ENCODE assay signal across 7 mouse cellular contexts in the genomic region with DNA sequence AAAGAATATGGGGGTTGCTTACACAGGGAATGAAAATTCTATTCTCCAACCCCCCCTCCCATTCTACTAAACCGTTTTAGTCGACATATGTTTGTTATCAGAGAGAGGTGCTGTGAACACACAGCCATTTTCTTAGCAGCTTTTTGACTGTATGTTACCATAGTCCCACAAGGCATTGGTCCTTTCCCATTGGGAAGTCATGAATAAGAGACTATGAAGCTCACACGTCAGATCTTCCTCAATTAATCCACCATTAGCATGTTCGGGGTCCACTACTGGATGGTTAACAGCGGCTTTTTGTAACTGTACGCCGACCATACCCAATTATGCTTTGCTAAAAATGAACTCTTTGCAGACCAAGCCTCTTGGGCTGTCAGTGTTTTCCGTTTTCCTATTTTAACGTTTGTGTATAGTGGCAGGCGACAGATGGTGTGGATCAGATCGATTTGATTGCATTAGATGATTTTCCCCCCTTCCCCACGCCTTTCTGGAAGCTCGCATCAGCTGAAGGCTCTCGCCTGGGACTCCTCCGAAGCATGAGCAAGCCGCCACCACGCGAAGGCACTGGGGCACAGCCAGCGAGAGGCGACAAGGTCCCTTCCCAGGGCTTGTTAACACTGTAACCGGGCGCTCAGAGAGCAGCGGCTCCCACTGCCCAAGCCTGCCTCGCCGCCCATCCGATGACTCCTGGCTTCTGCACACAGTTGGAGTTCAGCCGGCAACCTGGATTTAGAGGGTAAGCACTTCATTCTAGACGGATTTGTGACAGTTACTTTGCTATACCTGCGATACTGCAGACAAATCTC.
DNase-seq lines count a peak whose midpoint lies in the region; ATAC-seq and TF ChIP-seq lines count a peak whose summit lies in the region.

No protein-coding gene starts in this region.

- H3K27me3 ChIP-seq in lung, postnatal 0 days (replicated peaks; ENCODE audit: insufficient read depth, low read length) = peaks cover 33% of the 10 kb centered on the region
- H3K27me3 ChIP-seq in hindbrain, embryonic 16.5 days (replicated peaks; ENCODE audit: control insufficient read depth, insufficient read depth, low read length) = peaks cover 2% of the 10 kb centered on the region; the same call in 1 of the 2 replicates
- peaks cover 37% of the 10 kb centered on the region for H3K27me3 ChIP-seq in liver, postnatal 0 days (ENCODE audit: insufficient read depth, low read length)
- H3K27me3 ChIP-seq in stomach, postnatal 0 days (ENCODE audit: control insufficient read depth, insufficient read depth, low read length) = no peaks in the 10 kb centered on the region

- H3K9ac ChIP-seq in lung, postnatal 0 days (replicated peaks; ENCODE audit: low read depth) = no peak overlapping the region
- peak overlapping the region; percentile 79 for H3K9ac ChIP-seq in hindbrain, embryonic 16.5 days (ENCODE audit: low read depth, low read length)
- H3K9ac ChIP-seq in liver, postnatal 0 days (replicated peaks) = no peak overlapping the region
- H3K9ac ChIP-seq in stomach, postnatal 0 days (ENCODE audit: low read length) = no peak overlapping the region

- no peaks in the 10 kb centered on the region for H3K36me3 ChIP-seq in lung, postnatal 0 days (ENCODE audit: insufficient read depth, low read length)
- H3K36me3 ChIP-seq in hindbrain, embryonic 16.5 days (ENCODE audit: control insufficient read depth, insufficient read depth, low read length) = no peaks in the 10 kb centered on the region
- no peaks in the 10 kb centered on the region for H3K36me3 ChIP-seq in liver, postnatal 0 days (replicated peaks; ENCODE audit: insufficient read depth, low read length)
- H3K36me3 ChIP-seq in stomach, postnatal 0 days (ENCODE audit: control insufficient read depth, insufficient read depth, low read length) = no peaks in the 10 kb centered on the region

- no peak for TF ChIP-seq EP300 in lung, postnatal 0 days (IDR thresholded peaks at IDR 0.05)
- TF ChIP-seq EP300 in liver, postnatal 0 days (IDR thresholded peaks at IDR 0.05; ENCODE audit: low read depth) = no peak
- TF ChIP-seq EP300 in stomach, postnatal 0 days (optimal IDR thresholded peaks at IDR 0.05) = no peak

- no peak for DNase-seq in lung, postnatal 0 days (ENCODE audit: low spot score)
- DNase-seq in lung, postnatal 10 days = no peak
- peak; percentile 42 for DNase-seq in embryo, embryonic 9.5 days (ENCODE audit: extremely low spot score)
- DNase-seq in liver, postnatal 0 days = peak; percentile 15
- no peak for DNase-seq in stomach, postnatal 0 days (ENCODE audit: low spot score)
- DNase-seq in spleen, postnatal 4 days (ENCODE audit: low spot score in 2 of 2) = no peak

- peak overlapping the region; percentile 8; the same call in 1 of the 2 replicates for H3K4me3 ChIP-seq in lung, postnatal 0 days (ENCODE audit: low read depth, low read length)
- peak overlapping the region; percentile 58 for H3K4me3 ChIP-seq in hindbrain, embryonic 16.5 days (ENCODE audit: low read length)
- H3K4me3 ChIP-seq in liver, postnatal 0 days (ENCODE audit: low read depth, low read length) = peak overlapping the region; percentile 8; the same call in 1 of the 2 replicates
- peak overlapping the region; percentile 8; the same call in 1 of the 2 replicates for H3K4me3 ChIP-seq in stomach, postnatal 0 days (ENCODE audit: low read depth, low read length)

- no peak for TF ChIP-seq CTCF in lung, postnatal 0 days (IDR thresholded peaks at IDR 0.05)
- no peak for TF ChIP-seq CTCF in liver, postnatal 0 days (IDR thresholded peaks at IDR 0.05; ENCODE audit: low read depth)
- TF ChIP-seq CTCF in stomach, postnatal 0 days (IDR thresholded peaks at IDR 0.05; ENCODE audit: low read depth) = no peak

- no peak for ATAC-seq in lung, postnatal 0 days
- ATAC-seq in hindbrain, embryonic 16.5 days = peak; percentile 79
- 0 out of 2 replicates have a peak, but pooled peaks have one; percentile 23 for ATAC-seq in liver, postnatal 0 days
- no peak for ATAC-seq in stomach, postnatal 0 days (ENCODE audit: low FRiP score, low TSS enrichment)

- H3K27ac ChIP-seq in lung, postnatal 0 days (ENCODE audit: low read length) = no peak overlapping the region
- peak overlapping the region; percentile 92 for H3K27ac ChIP-seq in hindbrain, embryonic 16.5 days (ENCODE audit: low read depth, low read length)
- H3K27ac ChIP-seq in liver, postnatal 0 days (ENCODE audit: low read depth) = no peak overlapping the region
- H3K27ac ChIP-seq in stomach, postnatal 0 days (replicated peaks) = no peak overlapping the region

- H3K9me3 ChIP-seq in lung, postnatal 0 days (ENCODE audit: low read length) = no peaks in the 10 kb centered on the region
- no peaks in the 10 kb centered on the region for H3K9me3 ChIP-seq in hindbrain, embryonic 16.5 days (ENCODE audit: control insufficient read depth, low read length)
- no peaks in the 10 kb centered on the region for H3K9me3 ChIP-seq in liver, postnatal 0 days (ENCODE audit: low read length)
- no peaks in the 10 kb centered on the region for H3K9me3 ChIP-seq in stomach, postnatal 0 days (ENCODE audit: control insufficient read depth, low read length)

- 9% methylated on average over 29 of the region's 29 CpGs for WGBS in lung, postnatal 0 days
- WGBS in hindbrain, embryonic 16.5 days = 4% methylated on average over 29 of the region's 29 CpGs
- 11% methylated on average over 29 of the region's 29 CpGs for WGBS in liver, postnatal 0 days (ENCODE audit: insufficient replicate concordance)
- WGBS in stomach, postnatal 0 days = 10% methylated on average over 29 of the region's 29 CpGs

- no peaks in the 10 kb centered on the region; the same call in 1 of the 2 replicates for H3K4me1 ChIP-seq in lung, postnatal 0 days (ENCODE audit: insufficient read depth, low read depth, low read length)
- H3K4me1 ChIP-seq in hindbrain, embryonic 16.5 days (ENCODE audit: control insufficient read depth, insufficient read depth, low read depth, low read length) = peaks cover 7% of the 10 kb centered on the region; the same call in 1 of the 2 replicates
- no peaks in the 10 kb centered on the region; the same call in 1 of the 2 replicates for H3K4me1 ChIP-seq in liver, postnatal 0 days (ENCODE audit: insufficient read depth)
- H3K4me1 ChIP-seq in stomach, postnatal 0 days (replicated peaks; ENCODE audit: control insufficient read depth, insufficient read depth) = no peaks in the 10 kb centered on the region

- H3K4me2 ChIP-seq in lung, postnatal 0 days (replicated peaks; ENCODE audit: low read depth, low read length) = no peak overlapping the region
- H3K4me2 ChIP-seq in hindbrain, embryonic 16.5 days (ENCODE audit: low read length) = peak overlapping the region; percentile 61
- H3K4me2 ChIP-seq in liver, postnatal 0 days (ENCODE audit: low read depth, low read length) = peak overlapping the region; percentile 13; the same call in 1 of the 2 replicates
- H3K4me2 ChIP-seq in stomach, postnatal 0 days (replicated peaks; ENCODE audit: low read depth) = peak overlapping the region; percentile 42

Comparison
In these comparisons a context has a peak if more than half of its experiments do, and no peak if none do; other contexts are left out.
1. ATAC-seq: peak in hindbrain, embryonic 16.5 days (single experiment) and liver, postnatal 0 days (single experiment); none in lung, postnatal 0 days (single experiment) and stomach, postnatal 0 days (single experiment).
2. DNase-seq: peak in embryo, embryonic 9.5 days (single experiment) and liver, postnatal 0 days (single experiment); none in lung, postnatal 0 days (single experiment), lung, postnatal 10 days (single experiment), stomach, postnatal 0 days (single experiment) and spleen, postnatal 4 days (0 of 2).
3. H3K4me3 ChIP-seq: peak in every context shown above with its lines; median percentile 58 in hindbrain, embryonic 16.5 days; 8 in lung, postnatal 0 days; 8 in liver, postnatal 0 days; 8 in stomach, postnatal 0 days.